Mouse (Mus musculus): ENCODE measurements at regions not wholly inside any gene's neighbourhood (a gene's known extent, or its start where the extent isn't known, plus 50 kb on each side); places are given as distances from the start of the nearest gene placed in this dataset.

DNA sequence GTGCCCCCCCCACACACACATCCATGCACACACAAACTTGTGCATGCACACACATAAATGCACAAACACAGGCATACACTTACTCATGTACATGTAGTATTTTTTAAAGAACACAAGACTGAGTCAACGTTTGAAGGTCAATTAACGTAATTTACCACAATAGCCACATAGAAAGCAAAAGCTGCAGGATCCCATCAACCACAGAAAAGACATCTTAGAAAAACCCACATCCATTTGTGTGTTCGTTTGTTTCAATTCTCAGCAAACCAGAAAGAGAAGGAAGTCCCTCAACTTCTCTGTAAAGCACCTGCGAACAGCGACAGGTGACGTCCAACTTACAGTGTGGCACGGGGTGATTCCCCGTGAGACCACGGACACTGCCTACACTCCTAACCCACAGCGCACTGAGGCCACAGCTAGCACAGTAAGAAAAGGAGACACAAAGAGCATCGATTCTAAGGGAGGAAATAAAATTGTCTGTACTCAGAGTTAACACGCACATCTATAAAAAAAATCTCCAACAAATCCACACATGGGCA lies 53.8 kb downstream of the Dio3 start:
- H3K27me3 ChIP-seq (ENCODE audit: insufficient read depth, low read length): no peaks in the 10 kb centered on the region
- ATAC-seq (ENCODE audit: low FRiP score) (no peak), DNase-seq (ENCODE audit: low spot score) (no peak)
- no peak overlapping the region for H3K9ac ChIP-seq (replicated peaks; ENCODE audit: low read length, poor library complexity, severe bottlenecking)
- no peak overlapping the region for H3K4me2 ChIP-seq (ENCODE audit: low read depth, low read length, poor library complexity, severe bottlenecking)
- no peaks in the 10 kb centered on the region for H3K36me3 ChIP-seq (ENCODE audit: insufficient read depth, low read length)
- no peak for TF ChIP-seq CTCF (IDR thresholded peaks at IDR 0.05)
- H3K9me3 ChIP-seq (ENCODE audit: low read length): no peaks in the 10 kb centered on the region
- 91% methylated on average over 12 of the region's 12 CpGs for WGBS
- H3K4me3 ChIP-seq (ENCODE audit: low read depth, low read length): no peak overlapping the region
- no peaks in the 10 kb centered on the region for H3K4me1 ChIP-seq (ENCODE audit: insufficient read depth, low read length)
- no peak overlapping the region for H3K27ac ChIP-seq (ENCODE audit: low read depth, low read length)

DNA sequence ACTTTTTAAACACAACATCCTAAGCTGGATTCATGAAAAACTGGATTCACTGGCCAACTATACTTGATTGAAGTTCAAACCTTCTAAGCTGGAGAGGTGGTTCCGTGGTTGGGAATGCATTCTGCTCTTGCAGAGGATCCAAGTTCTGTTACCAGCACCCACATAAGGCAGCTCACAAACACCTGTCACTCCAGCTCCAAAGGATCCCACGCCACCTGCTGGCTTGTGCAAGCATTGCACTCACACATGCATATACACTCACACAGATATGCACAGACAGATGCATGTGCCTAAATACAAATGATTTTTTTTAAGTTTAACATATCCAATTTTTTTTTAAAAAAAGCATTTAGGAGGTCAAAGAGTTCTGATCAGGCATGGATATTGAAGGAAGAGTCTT lies 55.7 kb downstream of the Dio3 start:
- no peak overlapping the region for H3K27ac ChIP-seq (ENCODE audit: low read depth, low read length)
- DNase-seq (ENCODE audit: low spot score): no peak
- H3K4me3 ChIP-seq (ENCODE audit: low read depth, low read length): no peak overlapping the region
- no peak overlapping the region for H3K4me2 ChIP-seq (ENCODE audit: low read depth, low read length, poor library complexity, severe bottlenecking)
- 79% methylated on average over 2 of the region's 2 CpGs for WGBS
- peak; percentile 33 for TF ChIP-seq CTCF (IDR thresholded peaks at IDR 0.05)
- no peaks in the 10 kb centered on the region for H3K27me3 ChIP-seq (ENCODE audit: insufficient read depth, low read length)
- H3K9ac ChIP-seq (replicated peaks; ENCODE audit: low read length, poor library complexity, severe bottlenecking): no peak overlapping the region
- ATAC-seq (ENCODE audit: low FRiP score): no peak
- no peaks in the 10 kb centered on the region for H3K9me3 ChIP-seq (ENCODE audit: low read length)
- H3K36me3 ChIP-seq (ENCODE audit: insufficient read depth, low read length): no peaks in the 10 kb centered on the region
- H3K4me1 ChIP-seq (ENCODE audit: insufficient read depth, low read length): no peaks in the 10 kb centered on the region

DNA sequence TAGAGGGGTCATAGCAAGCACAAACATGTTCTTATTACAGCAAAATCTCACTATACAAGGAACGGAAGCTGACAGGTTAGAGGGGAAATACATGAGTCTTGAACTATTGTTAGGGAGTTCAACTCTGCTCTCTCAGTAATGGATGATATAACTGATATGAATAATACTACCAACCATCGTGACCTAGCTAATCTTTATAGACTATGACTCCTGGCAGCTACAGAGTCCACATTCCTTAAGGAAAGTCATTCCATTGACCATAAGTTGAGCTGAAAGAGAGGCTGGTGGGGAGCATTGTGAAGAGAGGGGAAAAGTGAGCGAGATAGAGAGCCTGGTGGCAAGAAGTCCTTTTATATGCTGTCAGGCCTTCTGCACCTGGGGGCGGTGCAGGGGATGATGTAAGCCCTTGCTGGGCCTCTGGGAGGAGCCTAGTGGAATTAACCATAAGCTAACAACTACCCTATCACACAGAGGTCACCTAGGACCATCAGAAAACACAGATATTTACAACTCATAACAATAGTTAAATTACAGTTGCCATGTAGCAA lies 65.5 kb downstream of the Dio3 start:
- Histone ChIP-seq H3K27ac (ENCODE audit: low read depth, low read length) (no peak overlapping the region), H3K4me3 (ENCODE audit: low read depth, low read length) (no peak overlapping the region), H3K4me2 (ENCODE audit: low read depth, low read length, poor library complexity, severe bottlenecking) (no peak overlapping the region), H3K9ac (replicated peaks; ENCODE audit: low read length, poor library complexity, severe bottlenecking) (no peak overlapping the region), H3K9me3 (ENCODE audit: low read length) (no peaks in the 10 kb centered on the region), H3K4me1 (ENCODE audit: insufficient read depth, low read length) (no peaks in the 10 kb centered on the region), H3K36me3 (ENCODE audit: insufficient read depth, low read length) (no peaks in the 10 kb centered on the region), H3K27me3 (ENCODE audit: insufficient read depth, low read length) (no peaks in the 10 kb centered on the region)
- TF ChIP-seq CTCF (IDR thresholded peaks at IDR 0.05): no peak
- ATAC-seq (ENCODE audit: low FRiP score) (no peak), DNase-seq (ENCODE audit: low spot score) (no peak)
- 74% methylated on average over 4 of the region's 4 CpGs for WGBS

DNA sequence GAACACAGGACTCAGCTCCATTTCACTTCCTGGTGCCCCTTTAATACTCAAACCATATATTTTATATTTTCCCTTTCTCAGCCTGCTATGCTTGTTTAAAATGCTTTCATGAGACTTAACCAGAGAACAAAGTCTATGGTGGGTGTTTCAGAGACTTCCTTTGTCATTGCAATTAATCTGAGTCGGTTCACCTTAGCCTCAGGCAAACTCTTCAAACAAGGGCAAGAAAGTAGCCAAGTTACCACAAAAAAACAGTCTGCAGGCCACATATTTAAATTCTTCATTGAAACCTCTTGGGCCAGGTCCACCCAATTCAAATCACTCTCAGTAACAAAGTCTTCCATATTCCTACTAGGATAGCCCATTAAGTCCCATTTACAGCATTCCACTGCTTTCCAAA lies 70.8 kb downstream of the Dio3 start:
- H3K9me3 ChIP-seq (ENCODE audit: low read length): no peaks in the 10 kb centered on the region
- H3K4me2 ChIP-seq (ENCODE audit: low read depth, low read length, poor library complexity, severe bottlenecking): no peak overlapping the region
- H3K27me3 ChIP-seq (ENCODE audit: insufficient read depth, low read length): no peaks in the 10 kb centered on the region
- 68% methylated on average over 1 of the region's 1 CpGs for WGBS
- H3K4me1 ChIP-seq (ENCODE audit: insufficient read depth, low read length): no peaks in the 10 kb centered on the region
- no peak overlapping the region for H3K4me3 ChIP-seq (ENCODE audit: low read depth, low read length)
- H3K27ac ChIP-seq (ENCODE audit: low read depth, low read length): no peak overlapping the region
- H3K36me3 ChIP-seq (ENCODE audit: insufficient read depth, low read length): no peaks in the 10 kb centered on the region
- no peak overlapping the region for H3K9ac ChIP-seq (replicated peaks; ENCODE audit: low read length, poor library complexity, severe bottlenecking)
- DNase-seq (ENCODE audit: low spot score) (no peak), ATAC-seq (ENCODE audit: low FRiP score) (no peak)
- no peak for TF ChIP-seq CTCF (IDR thresholded peaks at IDR 0.05)

DNA sequence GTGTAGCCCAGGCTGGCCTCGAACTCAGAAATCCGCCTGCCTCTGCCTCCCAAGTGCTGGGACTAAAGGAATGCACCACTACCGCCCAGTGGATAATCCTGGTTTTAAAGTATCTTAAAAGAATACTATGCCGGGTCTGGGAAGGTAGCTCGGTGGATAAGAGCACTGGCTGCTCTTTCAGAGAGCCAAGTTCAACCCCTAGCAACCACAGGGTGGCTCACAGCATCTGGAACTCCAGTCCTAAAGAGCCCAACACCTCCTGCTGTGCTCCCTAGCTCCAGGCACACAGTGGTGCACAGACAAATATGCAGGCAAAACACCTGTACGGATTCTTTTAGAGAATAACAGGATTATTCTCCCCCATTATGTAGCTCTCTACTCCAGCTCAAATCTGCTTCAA lies 77.0 kb downstream of the Dio3 start:
- H3K4me1 ChIP-seq (ENCODE audit: insufficient read depth, low read length): no peaks in the 10 kb centered on the region
- WGBS: 64% methylated on average over 6 of the region's 6 CpGs
- no peak overlapping the region for H3K4me2 ChIP-seq (ENCODE audit: low read depth, low read length, poor library complexity, severe bottlenecking)
- H3K9ac ChIP-seq (replicated peaks; ENCODE audit: low read length, poor library complexity, severe bottlenecking): no peak overlapping the region
- no peaks in the 10 kb centered on the region for H3K27me3 ChIP-seq (ENCODE audit: insufficient read depth, low read length)
- DNase-seq (ENCODE audit: low spot score) (no peak), ATAC-seq (ENCODE audit: low FRiP score) (no peak)
- no peak overlapping the region for H3K27ac ChIP-seq (ENCODE audit: low read depth, low read length)
- no peak for TF ChIP-seq CTCF (IDR thresholded peaks at IDR 0.05)
- no peak overlapping the region for H3K4me3 ChIP-seq (ENCODE audit: low read depth, low read length)
- H3K9me3 ChIP-seq (ENCODE audit: low read length): no peaks in the 10 kb centered on the region
- no peaks in the 10 kb centered on the region for H3K36me3 ChIP-seq (ENCODE audit: insufficient read depth, low read length)

DNA sequence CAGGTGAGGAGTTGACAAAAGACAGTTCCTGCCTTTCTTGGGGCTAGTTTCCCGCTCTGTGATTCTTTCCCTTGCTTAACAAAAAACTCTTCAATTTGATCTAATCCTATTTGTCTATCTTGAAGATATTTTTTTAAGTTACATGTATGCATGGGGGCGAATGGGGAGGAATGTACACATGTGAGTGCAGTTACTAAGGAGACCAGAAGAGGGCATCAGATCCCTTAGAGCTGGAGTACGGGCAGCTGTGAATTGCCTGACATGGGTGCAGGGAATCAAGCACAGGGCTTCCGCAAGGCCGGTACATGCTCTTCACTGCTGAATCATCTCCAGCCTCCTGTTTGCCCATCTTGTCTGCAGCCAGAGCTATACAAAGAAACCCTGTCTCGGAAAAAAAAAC lies 79.8 kb upstream of the Ppp2r5c start:
- Histone ChIP-seq H3K4me3 (ENCODE audit: low read depth, low read length) (no peak overlapping the region), H3K9me3 (ENCODE audit: low read length) (no peaks in the 10 kb centered on the region), H3K36me3 (ENCODE audit: insufficient read depth, low read length) (no peaks in the 10 kb centered on the region), H3K4me2 (ENCODE audit: low read depth, low read length, poor library complexity, severe bottlenecking) (no peak overlapping the region), H3K27ac (ENCODE audit: low read depth, low read length) (no peak overlapping the region), H3K4me1 (ENCODE audit: insufficient read depth, low read length) (no peaks in the 10 kb centered on the region), H3K27me3 (ENCODE audit: insufficient read depth, low read length) (no peaks in the 10 kb centered on the region), H3K9ac (replicated peaks; ENCODE audit: low read length, poor library complexity, severe bottlenecking) (no peak overlapping the region)
- peak; percentile 23; the same call in 1 of the 2 replicates for TF ChIP-seq CTCF (IDR thresholded peaks at IDR 0.05)
- DNase-seq (ENCODE audit: low spot score): no peak
- WGBS: 90% methylated on average over 6 of the region's 6 CpGs
- ATAC-seq (ENCODE audit: low FRiP score): no peak
